Mouse (Mus musculus) 3T3-L1 (cell line): Measurements from ENCODE around the gene Efna4.

Source experiments
- DNase-seq: peaks from one replicate; pipeline ENCODE4 v3.0.0-alpha.2; 2015; ENCODE audit warnings: low read depth, low spot score

Efna4 gene

DNA sequence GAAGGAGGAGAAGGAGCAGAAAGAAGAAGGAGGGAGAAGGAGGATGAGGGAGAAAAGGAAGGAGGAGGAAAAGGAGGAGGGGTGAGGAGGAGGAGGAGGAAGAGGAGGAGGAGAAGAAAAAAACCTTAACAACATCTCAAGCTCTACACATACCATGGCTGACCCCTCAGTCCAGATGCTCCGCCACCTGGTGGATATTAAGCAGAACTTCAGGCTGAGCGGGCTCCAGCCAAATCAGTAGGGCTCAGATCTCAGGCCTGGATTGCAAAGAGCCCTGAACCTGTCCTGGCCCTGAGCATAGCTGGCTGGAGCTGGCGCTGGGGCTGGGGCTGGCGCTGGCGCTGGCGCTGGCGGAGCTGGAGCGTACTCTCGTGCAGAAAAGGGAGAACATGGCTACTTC lies 29.7 kb downstream of the Efna4 start:
- peak; percentile 91 for DNase-seq

GRCm38 (mm10) chr3:89305551-89306325 lies 32.1 kb downstream of the Efna4 start:
- no peak for DNase-seq

DNA sequence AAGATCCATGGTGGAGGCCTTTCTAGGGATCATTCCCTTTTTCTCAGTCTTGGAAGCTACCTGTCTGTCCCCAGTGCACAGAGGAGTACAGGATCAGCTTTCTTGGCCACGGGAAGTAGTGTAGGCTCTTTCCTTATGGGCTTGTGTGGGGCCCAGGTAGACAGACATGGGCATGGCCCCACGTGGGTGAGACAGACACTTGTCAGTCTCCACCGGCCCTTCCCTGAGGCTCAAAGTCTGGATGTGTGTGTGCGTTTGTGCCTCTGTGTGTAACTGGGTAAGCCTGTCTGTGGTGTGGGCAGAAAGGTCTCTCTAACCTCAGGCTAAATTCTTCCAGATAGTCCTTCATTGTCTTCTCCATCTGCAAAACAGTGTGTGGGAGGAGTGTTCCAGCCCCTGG lies 32.7 kb downstream of the Efna4 start:
- DNase-seq, result no peak

GRCm38 (mm10) chr3:89304440-89304839 lies 33.4 kb downstream of the Efna4 start:
- no peak for DNase-seq

- DNase-seq, result peak; percentile 58
Observed at GRCm38 (mm10) chr3:89300514-89300913, 37.3 kb downstream of the Efna4 start.

- DNase-seq, result no peak
Observed at GRCm38 (mm10) chr3:89300071-89300470, 37.8 kb downstream of the Efna4 start.

DNA sequence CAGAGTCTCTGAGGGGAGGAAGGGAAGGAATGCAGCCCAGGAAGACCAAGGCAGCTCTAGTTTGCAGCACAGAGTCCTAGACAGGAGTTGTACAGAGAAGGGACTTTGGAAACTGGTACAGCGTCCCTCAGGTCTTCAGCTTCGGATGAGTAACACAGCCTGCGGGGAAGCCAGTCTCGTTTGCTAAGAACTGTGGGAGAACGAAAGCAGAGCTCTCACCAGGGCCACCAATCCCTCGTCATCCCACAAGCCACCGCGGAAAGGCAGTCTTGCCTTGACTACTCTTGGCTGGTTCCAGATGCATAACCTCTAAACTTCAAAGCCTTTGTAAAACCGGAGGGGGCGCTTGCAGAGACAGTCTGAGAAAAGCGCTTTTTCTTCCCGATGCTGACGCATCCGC lies 38.3 kb downstream of the Efna4 start:
- peak; percentile 56 for DNase-seq

GRCm38 (mm10) chr3:89298908-89299307 lies 38.9 kb downstream of the Efna4 start:
- no peak for DNase-seq

DNA sequence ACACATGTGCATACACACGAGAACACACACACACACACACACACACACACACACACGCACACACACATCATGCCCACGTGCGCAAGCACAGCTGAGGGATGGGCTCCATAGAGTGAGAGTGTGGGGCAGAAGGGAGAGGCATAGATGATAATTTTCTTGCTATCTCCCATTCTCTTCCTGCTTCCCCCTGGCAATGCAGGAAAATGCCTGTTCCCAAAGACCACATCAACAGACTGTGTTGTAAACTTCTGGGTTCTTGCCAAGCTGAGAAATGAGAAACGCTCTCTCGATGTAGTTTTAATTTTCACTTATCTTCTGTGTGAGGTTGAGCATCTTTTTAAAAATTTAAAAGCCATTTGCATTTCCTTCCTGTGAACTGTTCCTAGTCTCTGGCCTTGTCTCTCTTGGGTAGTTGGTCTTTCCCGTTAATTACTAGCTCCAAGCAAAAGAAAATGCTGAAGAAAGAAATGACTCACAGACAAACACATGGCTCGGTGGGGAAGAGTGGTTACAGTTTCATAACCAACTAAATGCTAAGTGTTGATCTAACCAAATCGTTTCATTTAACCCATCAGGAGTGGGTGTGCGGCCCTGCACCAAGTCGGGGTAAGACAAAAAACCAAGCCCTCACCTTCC lies 40.9 kb downstream of the Efna4 start:
- no peak for DNase-seq

GRCm38 (mm10) chr3:89295685-89296230 lies 42.1 kb downstream of the Efna4 start:
- DNase-seq, result no peak

- no peak for DNase-seq
Observed at GRCm38 (mm10) chr3:89294195-89294594, 43.6 kb downstream of the Efna4 start.

GRCm38 (mm10) chr3:89293247-89293918 lies 44.4 kb downstream of the Efna4 start:
- DNase-seq, result no peak

DNA sequence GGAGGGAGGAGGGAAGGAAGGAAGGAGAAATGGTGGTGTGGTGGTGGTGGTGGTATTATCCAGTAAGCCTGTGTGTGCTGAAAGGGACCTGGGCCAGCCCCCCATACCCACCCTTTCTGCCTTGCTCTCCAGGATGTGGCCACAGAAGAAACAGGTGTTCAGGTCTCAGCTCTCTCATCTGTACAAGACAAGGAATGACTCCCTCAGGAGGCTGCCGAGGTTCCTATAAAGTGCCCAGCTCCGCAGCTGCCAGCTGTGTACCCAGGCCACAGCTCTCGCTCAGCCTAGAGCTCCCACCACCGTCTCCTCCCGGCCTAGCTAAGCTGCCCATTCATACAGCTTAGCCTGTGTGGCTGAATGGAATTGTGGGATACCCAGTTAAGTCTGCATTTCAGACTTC lies 45.5 kb downstream of the Efna4 start:
- no peak for DNase-seq

DNA sequence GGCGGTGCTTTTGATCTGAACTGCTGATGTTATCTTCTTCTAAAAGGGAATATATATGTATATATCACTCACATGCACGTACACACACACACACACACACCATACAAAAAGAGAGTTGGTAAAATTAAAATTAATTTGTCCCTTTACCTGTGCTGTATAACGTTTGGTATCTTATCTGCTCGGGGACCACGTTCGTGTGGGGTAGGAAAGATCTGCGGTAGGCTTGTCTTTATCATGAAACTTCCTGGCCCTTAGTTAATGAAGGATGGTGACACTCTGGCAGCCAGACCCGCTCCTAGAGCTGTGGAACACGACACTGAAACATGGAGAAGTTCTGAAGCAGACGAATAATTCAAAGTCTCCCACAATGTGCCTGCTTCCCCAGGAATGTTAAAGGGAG lies 46.0 kb downstream of the Efna4 start:
- no peak for DNase-seq

DNA sequence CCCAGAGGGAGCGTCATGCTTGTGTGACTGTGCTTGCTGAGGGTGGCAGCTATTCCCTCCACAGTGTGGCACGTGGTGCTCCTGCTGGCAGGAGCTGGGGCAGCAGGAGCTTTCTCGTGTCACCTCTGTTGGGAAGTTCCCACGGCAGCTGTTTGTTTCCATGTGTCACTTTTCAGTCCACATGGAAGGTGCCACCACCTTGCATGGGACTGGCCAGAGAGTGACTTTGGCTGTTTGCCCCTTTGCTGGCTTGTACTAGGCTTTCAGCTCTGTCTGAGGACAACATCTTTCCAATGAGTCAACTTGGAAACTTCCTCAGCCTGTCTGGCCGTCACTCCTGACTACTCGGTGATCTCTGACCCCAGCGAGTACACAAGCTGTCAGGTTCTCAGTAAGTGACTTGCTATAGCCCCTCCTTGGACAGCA lies 49.3 kb downstream of the Efna4 start:
- DNase-seq, result peak; percentile 67

- no peak for DNase-seq
Observed at GRCm38 (mm10) chr3:89287286-89287685, 50.5 kb downstream of the Efna4 start.

- DNase-seq, result no peak
Observed at GRCm38 (mm10) chr3:89285526-89285925, 52.3 kb downstream of the Efna4 start.

GRCm38 (mm10) chr3:89284261-89284660 lies 53.6 kb downstream of the Efna4 start:
- DNase-seq, result no peak
